Mouse (Mus musculus): ENCODE results near the gene Tmem269.

The Tmem269 gene

DNA sequence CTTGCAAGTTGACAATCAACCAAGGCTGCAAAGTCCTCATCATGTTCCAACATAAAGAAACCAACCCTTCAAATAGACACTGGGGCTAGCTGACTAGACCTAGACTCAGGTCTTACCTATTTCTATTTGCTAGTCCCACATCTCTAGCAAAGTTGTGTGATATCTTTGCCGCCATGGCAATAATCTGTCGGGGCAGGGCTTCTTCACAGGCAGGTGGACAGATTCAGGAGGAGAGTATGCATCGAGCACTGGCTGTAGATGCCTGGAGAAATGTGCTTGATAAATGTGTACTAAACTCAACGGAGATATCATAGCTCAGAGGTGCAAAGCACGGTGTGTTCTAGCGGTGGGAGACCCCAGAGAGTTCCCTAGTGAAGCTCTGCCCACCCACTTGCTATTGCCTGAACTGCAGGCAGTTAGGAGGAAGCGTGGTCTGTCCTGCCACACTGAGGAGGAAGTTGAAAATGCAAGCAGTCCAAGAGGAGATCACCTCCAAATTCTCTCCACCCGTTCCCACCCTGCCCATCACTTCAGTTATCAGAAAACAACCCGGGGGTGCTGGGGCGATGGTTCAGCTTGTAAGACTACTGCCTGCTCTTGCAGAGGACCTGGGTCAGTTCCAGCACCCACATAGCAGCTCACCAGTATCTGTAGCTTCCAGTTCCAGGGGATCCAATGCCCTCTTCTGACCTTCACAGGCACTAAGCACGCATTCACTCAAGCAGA, 29.8 kb downstream of the Tmem269 start:
- no peak for ATAC-seq (ENCODE audit: insufficient number of reproducible peaks, low FRiP score, low TSS enrichment)

DNA sequence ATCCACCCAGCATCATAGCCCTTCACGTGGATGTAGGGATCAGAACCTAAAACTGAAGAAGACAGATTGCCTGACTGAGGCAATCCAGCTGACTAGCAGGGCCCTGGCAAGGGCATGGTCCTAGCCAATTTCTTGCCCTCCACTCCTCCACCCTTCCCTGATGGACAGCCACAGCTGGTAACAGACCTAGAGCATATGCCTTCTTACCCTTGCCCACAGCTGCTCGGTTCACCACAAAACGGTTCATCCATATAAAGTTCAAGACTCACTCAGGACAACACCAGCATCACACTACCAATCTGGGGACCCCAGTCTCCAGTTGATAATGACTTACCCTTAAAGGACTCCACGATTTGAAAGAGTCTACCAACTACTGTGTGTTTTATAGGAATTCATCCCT, 32.2 kb downstream of the Tmem269 start:
- ATAC-seq (ENCODE audit: insufficient number of reproducible peaks, low FRiP score, low TSS enrichment): no peak

DNA sequence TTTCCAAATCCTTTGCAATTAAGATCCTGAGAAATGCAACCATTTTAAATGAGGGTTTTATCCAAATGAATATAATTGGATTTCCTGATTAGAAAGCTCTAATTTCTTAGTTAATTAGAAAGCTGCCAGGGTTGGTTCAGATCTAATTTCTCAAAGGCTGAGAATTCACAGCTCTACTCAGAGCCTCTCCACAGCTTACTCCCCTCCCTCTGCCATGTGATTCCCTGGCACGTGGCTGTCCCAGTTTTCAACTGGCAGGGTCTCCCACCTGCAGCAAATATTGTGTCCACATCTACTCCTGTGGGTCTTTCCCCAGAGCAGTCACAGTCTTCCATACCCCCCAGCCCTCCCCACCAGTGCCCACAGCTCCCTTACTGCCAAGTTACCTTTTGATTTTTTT, 34.5 kb downstream of the Tmem269 start:
- ATAC-seq (ENCODE audit: insufficient number of reproducible peaks, low FRiP score, low TSS enrichment): no peak

DNA sequence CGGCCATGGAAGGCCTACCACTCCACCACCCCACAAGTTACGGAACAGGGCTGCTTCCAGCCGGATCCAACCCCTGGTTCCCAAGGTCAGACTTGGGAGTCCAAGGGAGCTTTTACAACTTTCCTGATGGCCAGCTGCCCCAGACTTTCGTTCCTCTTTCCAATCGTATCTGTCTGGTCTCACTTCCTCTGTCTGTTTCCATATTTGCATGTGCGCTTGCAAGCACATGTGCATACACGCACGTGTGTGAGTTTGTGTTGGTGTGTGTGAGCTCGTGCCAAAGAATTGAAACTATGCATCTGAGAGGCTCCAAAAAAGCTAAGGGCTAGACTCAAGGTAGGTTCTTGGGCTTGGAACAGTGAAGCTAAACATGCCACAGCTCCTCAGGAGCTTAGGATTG, 36.6 kb downstream of the Tmem269 start:
- no peak for ATAC-seq (ENCODE audit: insufficient number of reproducible peaks, low FRiP score, low TSS enrichment)

DNA sequence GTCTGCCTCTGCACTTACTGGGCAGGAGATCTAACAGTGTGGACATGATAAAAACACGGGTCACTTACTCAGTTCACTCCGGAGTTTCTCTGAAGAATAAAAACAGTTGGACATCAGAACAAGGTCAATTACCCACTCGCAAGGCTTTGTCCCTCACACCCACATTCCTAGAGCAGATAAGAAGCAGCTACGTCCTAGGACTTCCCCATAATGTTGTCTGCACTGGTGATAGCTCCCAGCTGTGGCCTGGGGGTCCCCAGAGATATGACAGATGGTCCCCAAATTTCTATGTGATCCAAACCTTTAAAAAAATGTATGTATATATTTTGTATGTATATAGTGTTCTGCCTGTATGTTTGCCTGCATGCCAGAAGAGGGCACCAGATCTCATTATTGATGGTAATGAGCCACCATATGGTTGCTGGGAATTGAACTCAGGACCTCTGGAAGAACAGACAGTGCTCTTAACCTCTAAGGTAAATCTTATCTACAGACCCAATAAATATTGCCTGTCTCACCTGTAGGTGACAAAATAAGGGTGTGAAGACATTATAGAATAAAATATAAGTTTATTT, 37.8 kb downstream of the Tmem269 start:
- ATAC-seq (ENCODE audit: insufficient number of reproducible peaks, low FRiP score, low TSS enrichment): no peak

DNA sequence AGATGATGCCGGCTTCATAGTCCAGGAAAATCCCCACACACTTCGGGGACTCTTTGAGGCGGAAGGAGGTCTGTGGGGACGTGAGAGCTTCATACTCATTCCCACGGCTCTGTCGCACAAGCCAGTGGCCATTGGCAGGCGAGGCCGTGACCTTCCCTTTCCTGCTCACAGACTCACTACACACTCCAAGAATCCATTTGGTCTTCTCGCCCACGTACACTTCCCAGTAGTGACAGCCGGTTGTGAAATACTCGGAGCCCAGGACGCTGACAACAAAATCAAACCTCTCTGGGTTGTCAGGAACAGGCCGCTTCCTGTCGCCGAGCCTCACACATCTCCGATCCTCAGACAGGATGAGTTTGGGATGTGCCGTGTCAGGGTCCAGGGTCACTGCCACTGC, 39.7 kb downstream of the Tmem269 start:
- ATAC-seq (ENCODE audit: insufficient number of reproducible peaks, low FRiP score, low TSS enrichment): no peak

DNA sequence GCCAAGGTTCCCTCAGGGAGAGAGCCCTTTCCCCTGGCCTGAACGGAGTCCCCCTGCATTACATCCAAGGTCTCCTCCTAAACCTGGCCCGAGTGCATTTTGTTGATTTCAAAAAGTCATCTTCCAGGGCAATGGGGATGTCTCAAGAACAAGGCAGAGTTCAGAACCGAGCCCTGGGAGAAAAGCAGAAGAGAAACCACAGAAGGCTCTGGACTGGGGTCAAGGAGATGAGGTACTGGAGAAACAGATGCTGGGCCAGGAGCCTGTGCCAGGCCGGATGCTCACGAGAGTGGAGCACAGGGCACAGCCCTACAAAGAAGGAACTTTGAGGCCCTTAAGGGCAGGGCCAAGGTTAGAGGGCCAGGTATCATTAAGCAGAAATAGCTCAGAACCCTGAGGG, 40.3 kb downstream of the Tmem269 start:
- no peak for ATAC-seq (ENCODE audit: insufficient number of reproducible peaks, low FRiP score, low TSS enrichment)

DNA sequence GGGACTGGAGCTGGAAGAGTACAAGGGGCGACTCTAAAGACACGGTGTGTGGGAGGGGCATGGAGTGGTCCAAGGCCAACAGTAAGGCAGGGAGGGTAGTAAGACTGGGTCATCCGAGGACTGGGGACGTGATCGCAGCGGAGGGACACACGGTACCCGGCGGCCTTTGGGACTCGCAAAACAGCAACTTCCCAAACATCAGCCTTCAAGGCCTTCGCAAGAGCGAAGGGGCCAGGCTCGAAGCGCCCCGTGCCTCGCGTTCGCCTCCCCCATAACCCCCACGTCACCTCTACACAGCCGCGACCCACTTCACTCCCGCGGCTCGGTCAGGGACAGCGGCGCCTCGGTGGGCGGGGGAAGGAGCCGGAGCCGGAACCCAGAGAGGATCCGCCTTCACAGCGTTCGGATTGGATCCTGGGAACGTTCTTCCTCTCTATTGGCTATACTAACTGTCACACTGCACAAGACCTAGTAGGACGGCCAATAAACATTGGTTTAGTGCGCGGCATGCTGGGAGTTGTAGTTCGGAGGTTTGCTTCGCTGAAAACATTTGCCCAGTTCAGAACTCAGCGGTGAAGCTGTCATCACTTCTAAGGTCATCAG, 44.1 kb downstream of the Tmem269 start, which contains the start of gene Zfp691:
TSS of gene Zfp691 (minus strand) at position 345 of the 603 bp plus-strand sequence.
- ATAC-seq (ENCODE audit: insufficient number of reproducible peaks, low FRiP score, low TSS enrichment): peak; percentile 100

DNA sequence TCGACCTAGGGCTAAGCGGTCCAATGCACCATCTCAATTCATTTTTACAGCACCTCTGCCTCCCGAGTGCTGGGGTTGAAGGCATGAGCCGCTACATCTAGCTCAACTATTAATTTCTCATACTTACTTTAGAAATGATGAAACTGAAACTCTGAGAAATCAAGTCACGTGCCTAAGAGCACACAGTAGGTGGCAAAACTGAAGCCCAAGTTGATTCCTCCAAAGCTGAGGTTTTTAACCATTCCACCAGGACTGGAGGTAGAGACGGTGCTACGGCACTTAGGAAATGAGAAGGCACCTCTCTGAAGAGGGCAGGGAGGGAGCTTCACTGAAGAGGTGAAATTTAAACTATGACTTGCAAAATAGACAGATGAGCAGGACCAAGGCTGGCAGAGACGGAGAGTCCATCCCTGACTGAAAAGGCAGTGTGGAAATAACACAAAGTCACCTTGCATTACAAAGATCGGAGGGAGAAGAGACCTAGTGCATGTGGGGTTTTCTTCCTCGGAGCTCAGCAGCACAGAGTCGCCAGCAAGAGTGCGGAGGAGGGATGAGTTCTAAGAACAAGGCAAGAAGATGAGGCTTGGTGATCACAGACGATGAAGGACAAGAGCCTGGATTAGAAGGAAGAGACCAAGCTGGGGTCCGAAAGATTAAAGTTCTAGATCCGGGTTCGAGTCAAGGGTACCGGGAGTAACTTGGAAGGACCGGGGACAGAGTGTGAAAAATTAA, 44.9 kb downstream of the Tmem269 start:
- ATAC-seq (ENCODE audit: insufficient number of reproducible peaks, low FRiP score, low TSS enrichment): no peak

DNA sequence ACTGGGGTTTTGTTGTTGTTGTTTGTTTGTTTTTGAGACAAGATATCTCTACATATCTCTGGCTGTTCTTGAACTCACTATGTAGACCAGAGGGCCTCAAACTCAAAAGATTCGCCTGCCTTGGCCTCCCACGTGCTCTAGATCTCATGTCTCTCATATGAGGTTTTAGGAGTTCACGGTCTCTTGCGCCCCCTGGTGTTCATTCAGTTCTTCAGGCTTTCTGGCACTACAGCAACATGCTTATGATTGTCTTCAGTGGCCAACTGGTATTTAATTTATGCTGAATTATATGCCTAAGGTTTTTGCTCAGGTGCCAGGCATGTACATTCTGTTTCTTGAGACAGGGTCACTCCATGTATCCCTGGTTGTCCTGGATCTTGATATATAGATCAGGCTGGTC, 50.4 kb downstream of the Tmem269 start:
- ATAC-seq (ENCODE audit: insufficient number of reproducible peaks, low FRiP score, low TSS enrichment): no peak

DNA sequence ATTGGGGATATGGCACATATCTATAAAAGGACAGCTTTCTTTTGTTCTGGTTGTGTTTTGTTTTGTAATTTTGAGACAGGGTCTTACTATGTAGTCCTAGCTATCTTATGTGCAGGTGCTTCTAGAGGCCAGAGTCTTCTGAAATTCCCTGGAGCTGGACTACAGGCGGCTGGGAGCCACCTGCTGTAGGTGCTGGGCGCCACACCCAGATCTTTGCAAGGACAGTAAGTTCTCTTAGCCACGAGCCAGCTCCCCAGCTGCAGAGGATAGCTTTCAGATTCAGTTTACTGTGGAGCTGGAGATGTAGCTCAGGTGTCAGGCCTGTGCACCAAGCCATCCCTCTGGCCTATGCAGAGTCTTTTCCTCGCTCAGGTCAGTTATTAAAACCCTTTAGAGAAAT, 50.9 kb downstream of the Tmem269 start:
- ATAC-seq (ENCODE audit: insufficient number of reproducible peaks, low FRiP score, low TSS enrichment): no peak

DNA sequence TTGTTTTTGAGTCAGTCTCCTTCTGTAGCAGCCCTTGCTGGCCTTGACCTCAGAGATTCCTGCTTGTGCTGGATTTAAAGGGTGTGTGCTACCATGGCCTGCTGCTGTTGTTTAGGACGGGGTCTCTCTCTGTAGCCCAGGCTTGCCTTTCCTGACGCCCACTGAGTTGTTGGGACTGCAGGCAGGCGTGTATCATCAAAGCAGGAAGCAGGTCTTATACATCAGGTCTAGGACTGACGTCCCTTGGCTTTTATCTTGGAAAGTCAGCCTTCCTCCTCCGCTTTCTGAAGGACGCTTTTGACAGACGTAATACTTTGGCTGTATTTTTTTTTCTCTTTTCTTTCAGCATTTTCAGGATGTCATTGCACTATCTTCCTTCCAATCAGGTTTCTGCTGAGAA, 52.1 kb downstream of the Tmem269 start:
- no peak for ATAC-seq (ENCODE audit: insufficient number of reproducible peaks, low FRiP score, low TSS enrichment)

DNA sequence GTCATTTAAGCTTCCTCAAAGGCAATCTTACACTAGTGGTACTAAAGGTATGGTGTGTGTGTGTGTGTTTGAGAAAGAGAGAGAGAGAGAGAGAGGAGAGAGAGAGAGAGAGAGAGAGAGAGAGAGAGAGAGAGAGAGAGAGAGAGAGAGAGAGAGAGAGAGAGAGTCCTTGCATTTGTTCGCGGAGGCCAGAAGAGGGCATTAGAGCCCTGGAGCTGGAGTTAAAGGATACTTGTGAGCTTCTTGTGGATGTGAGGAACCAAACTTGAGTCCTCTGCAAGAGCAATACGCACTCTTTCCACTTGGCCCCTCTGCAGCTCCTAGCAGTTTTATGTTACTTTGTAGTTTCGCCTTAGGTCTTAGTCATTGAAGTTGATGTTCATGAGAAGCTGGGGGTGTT, 55.0 kb downstream of the Tmem269 start:
- no peak for ATAC-seq (ENCODE audit: insufficient number of reproducible peaks, low FRiP score, low TSS enrichment)

DNA sequence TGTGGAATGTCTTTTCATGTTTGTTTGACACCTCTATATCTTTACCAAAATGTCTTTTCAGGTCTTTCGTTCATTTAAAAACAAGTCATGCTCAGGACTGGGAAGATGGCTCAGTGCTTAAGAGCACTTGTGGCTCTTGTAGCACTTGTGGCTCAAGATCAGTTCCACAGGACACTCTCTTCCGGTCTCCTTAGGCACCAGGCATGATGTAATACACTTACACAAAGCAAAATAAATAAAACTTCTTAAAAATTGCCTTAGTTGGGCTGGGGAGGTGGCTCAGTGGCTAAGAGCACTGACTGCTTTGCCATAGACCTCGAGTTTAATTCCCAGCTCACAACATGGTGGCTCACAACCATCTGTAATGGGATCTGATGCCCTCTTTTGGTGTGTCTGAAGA, 56.7 kb downstream of the Tmem269 start:
- no peak for ATAC-seq (ENCODE audit: insufficient number of reproducible peaks, low FRiP score, low TSS enrichment)

DNA sequence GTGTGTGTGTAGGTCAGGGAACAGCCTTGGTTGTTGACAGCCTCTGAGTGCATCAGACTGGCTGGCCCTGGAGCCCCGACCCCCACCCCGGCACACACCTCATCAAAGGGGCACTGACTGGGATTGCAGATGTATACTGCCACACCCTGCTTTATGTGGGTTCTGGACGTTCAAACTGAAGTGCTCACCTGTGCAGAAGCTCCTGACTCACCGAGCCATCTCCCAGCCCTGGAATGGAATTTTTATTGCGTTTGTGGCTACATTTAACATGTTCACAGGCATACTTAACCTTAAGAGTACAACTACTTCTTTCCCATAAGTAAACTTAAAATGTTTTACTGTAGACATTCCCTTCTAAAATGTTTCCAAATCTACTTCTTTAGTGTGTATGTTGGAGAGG, 60.1 kb downstream of the Tmem269 start:
- ATAC-seq (ENCODE audit: insufficient number of reproducible peaks, low FRiP score, low TSS enrichment): no peak

DNA sequence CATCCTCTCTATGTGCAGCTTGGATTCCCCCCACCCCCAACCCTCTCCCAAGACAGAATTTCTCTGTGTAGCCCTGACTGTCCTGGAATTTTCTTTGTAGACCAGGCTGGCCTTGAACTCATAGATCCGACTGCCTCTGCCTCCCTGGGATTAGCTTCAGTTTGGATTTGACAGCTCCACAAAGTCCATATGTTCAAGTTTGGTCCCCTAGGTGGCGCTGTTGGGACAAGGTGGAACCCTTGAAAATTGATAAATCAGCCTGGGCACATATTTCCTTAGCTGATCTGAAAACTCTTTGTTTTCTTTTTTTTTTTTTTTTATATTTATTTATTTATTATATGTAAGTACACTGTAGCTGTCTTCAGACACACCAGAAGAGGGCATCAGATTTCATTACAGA, 60.8 kb downstream of the Tmem269 start:
- ATAC-seq (ENCODE audit: insufficient number of reproducible peaks, low FRiP score, low TSS enrichment): no peak
